Mouse (Mus musculus): ENCODE measurements around the gene Rfc5. TPM values are rescaled to one million over a fixed set of nuclear protein-coding genes. Genes with fewer than 3 reads are reported as not detected.

Rfc5 gene
- total and polyA plus RNA-seq, 3 experiments, result 1.7 to 4.3 (median 3.7) TPM

- no peaks in the 10 kb centered on the region for H3K36me3 ChIP-seq (ENCODE audit: control insufficient read depth, insufficient read depth, low read length)
- TF ChIP-seq POLR2A (IDR thresholded peaks at IDR 0.05; ENCODE audit: insufficient read depth, low read depth, low read length), result no peak
- TF ChIP-seq EP300 (IDR thresholded peaks at IDR 0.05; ENCODE audit: insufficient read depth, low read depth, low read length), result no peak
- no peak for TF ChIP-seq CTCF (IDR thresholded peaks at IDR 0.05)
- WGBS, result 55% methylated on average over 4 of the region's 5 CpGs
- intact Hi-C loops (cut with DNase I), result no loop called here
- H3K9ac ChIP-seq (ENCODE audit: low read depth, low read length), result no peak overlapping the region
- no peaks in the 10 kb centered on the region for H3K27me3 ChIP-seq (ENCODE audit: control insufficient read depth, insufficient read depth, low read length)
- H3K4me1 ChIP-seq (ENCODE audit: control insufficient read depth, insufficient read depth, low read length), result no peaks in the 10 kb centered on the region
- no peaks in the 10 kb centered on the region for H3K79me2 ChIP-seq (replicated peaks; ENCODE audit: control insufficient read depth, insufficient read depth, low read length)
- no peak overlapping the region for H3K27ac ChIP-seq
- no peak for DNase-seq
- no peak overlapping the region for H3K4me3 ChIP-seq
Measured at GRCm38 (mm10) chr5:117398007-117398550, 9.2 kb upstream of the Rfc5 start.

- no peak for DNase-seq
- TF ChIP-seq POLR2A (IDR thresholded peaks at IDR 0.05; ENCODE audit: insufficient read depth, low read depth, low read length), result no peak
- TF ChIP-seq CTCF (IDR thresholded peaks at IDR 0.05), result no peak
- TF ChIP-seq EP300 (IDR thresholded peaks at IDR 0.05; ENCODE audit: insufficient read depth, low read depth, low read length), result no peak
- intact Hi-C loops (cut with DNase I), result no loop called here
- Histone ChIP-seq H3K27ac (no peak overlapping the region), H3K4me1 (ENCODE audit: control insufficient read depth, insufficient read depth, low read length) (no peaks in the 10 kb centered on the region), H3K9ac (ENCODE audit: low read depth, low read length) (no peak overlapping the region), H3K36me3 (ENCODE audit: control insufficient read depth, insufficient read depth, low read length) (no peaks in the 10 kb centered on the region), H3K79me2 (replicated peaks; ENCODE audit: control insufficient read depth, insufficient read depth, low read length) (no peaks in the 10 kb centered on the region), H3K27me3 (ENCODE audit: control insufficient read depth, insufficient read depth, low read length) (no peaks in the 10 kb centered on the region), H3K4me3 (no peak overlapping the region)
- 75% methylated on average over 6 of the region's 6 CpGs for WGBS
Measured at GRCm38 (mm10) chr5:117397371-117397770, 8.5 kb upstream of the Rfc5 start.

- WGBS, result 71% methylated on average over 6 of the region's 6 CpGs
- intact Hi-C loops (cut with DNase I), result no loop called here
Measured at GRCm38 (mm10) chr5:117396596-117397014, 7.8 kb upstream of the Rfc5 start.

GRCm38 (mm10) chr5:117395834-117396233, 7.0 kb upstream of the Rfc5 start:
- no peaks in the 10 kb centered on the region for H3K36me3 ChIP-seq (ENCODE audit: control insufficient read depth, insufficient read depth, low read length)
- no peak for TF ChIP-seq EP300 (IDR thresholded peaks at IDR 0.05; ENCODE audit: insufficient read depth, low read depth, low read length)
- TF ChIP-seq CTCF (IDR thresholded peaks at IDR 0.05), result no peak
- TF ChIP-seq POLR2A (IDR thresholded peaks at IDR 0.05; ENCODE audit: insufficient read depth, low read depth, low read length), result no peak
- H3K79me2 ChIP-seq (replicated peaks; ENCODE audit: control insufficient read depth, insufficient read depth, low read length), result no peaks in the 10 kb centered on the region
- no peak overlapping the region for H3K27ac ChIP-seq
- H3K4me1 ChIP-seq (ENCODE audit: control insufficient read depth, insufficient read depth, low read length), result no peaks in the 10 kb centered on the region
- DNase-seq, result no peak
- H3K9ac ChIP-seq (ENCODE audit: low read depth, low read length), result no peak overlapping the region
- intact Hi-C loops (cut with DNase I), result no loop called here
- H3K27me3 ChIP-seq (ENCODE audit: control insufficient read depth, insufficient read depth, low read length), result no peaks in the 10 kb centered on the region
- 84% methylated on average over 5 of the region's 5 CpGs for WGBS
- no peak overlapping the region for H3K4me3 ChIP-seq

More at GRCm38 (mm10) chr5:117396596-117397014, 7.8 kb upstream of the Rfc5 start:
- no peak for TF ChIP-seq EP300 (IDR thresholded peaks at IDR 0.05; ENCODE audit: insufficient read depth, low read depth, low read length)
- no peak for TF ChIP-seq CTCF (IDR thresholded peaks at IDR 0.05)
- TF ChIP-seq POLR2A (IDR thresholded peaks at IDR 0.05; ENCODE audit: insufficient read depth, low read depth, low read length), result no peak
- H3K27me3 ChIP-seq (ENCODE audit: control insufficient read depth, insufficient read depth, low read length), result no peaks in the 10 kb centered on the region
- no peaks in the 10 kb centered on the region for H3K79me2 ChIP-seq (replicated peaks; ENCODE audit: control insufficient read depth, insufficient read depth, low read length)
- no peak overlapping the region for H3K27ac ChIP-seq
- no peak for DNase-seq
- H3K4me1 ChIP-seq (ENCODE audit: control insufficient read depth, insufficient read depth, low read length), result no peaks in the 10 kb centered on the region
- H3K36me3 ChIP-seq (ENCODE audit: control insufficient read depth, insufficient read depth, low read length), result no peaks in the 10 kb centered on the region
- no peak overlapping the region for H3K9ac ChIP-seq (ENCODE audit: low read depth, low read length)
- no peak overlapping the region for H3K4me3 ChIP-seq

- intact Hi-C loops (cut with DNase I), result no loop called here
- H3K4me3 ChIP-seq, result no peak overlapping the region
Measured at GRCm38 (mm10) chr5:117390895-117391294, 2.0 kb upstream of the Rfc5 start.

GRCm38 (mm10) chr5:117388296-117388751, 523 bp downstream of the Rfc5 start:
- Histone ChIP-seq H3K79me2 (replicated peaks; ENCODE audit: control insufficient read depth, insufficient read depth, low read length) (no peaks in the 10 kb centered on the region), H3K4me1 (ENCODE audit: control insufficient read depth, insufficient read depth, low read length) (peaks cover 1% of the 10 kb centered on the region), H3K4me3 (peak overlapping the region; percentile 59), H3K36me3 (ENCODE audit: control insufficient read depth, insufficient read depth, low read length) (no peaks in the 10 kb centered on the region), H3K27ac (peak overlapping the region; percentile 55; the same call in 1 of the 2 replicates), H3K9ac (ENCODE audit: low read depth, low read length) (peak overlapping the region; percentile 80), H3K27me3 (ENCODE audit: control insufficient read depth, insufficient read depth, low read length) (no peaks in the 10 kb centered on the region)
- WGBS, result 8% methylated on average over 16 of the region's 16 CpGs
- TF ChIP-seq CTCF (IDR thresholded peaks at IDR 0.05) (peak; percentile 51), POLR2A (IDR thresholded peaks at IDR 0.05; ENCODE audit: insufficient read depth, low read depth, low read length) (no peak)
- DNase-seq, result no peak
- intact Hi-C loops (cut with DNase I), result loop anchor here (2.0 to 10.0 kb wide), 3 partner anchors 32 to 274 kb away; partner anchors contain the start of genes Suds3, Vsig10 and Wsb2

More at GRCm38 (mm10) chr5:117390895-117391294, 2.0 kb upstream of the Rfc5 start:
- H3K4me1 ChIP-seq (ENCODE audit: control insufficient read depth, insufficient read depth, low read length), result peaks cover 1% of the 10 kb centered on the region
- WGBS, result 84% methylated on average over 1 of the region's 1 CpGs
- DNase-seq, result no peak
- no peaks in the 10 kb centered on the region for H3K36me3 ChIP-seq (ENCODE audit: control insufficient read depth, insufficient read depth, low read length)
- no peaks in the 10 kb centered on the region for H3K79me2 ChIP-seq (replicated peaks; ENCODE audit: control insufficient read depth, insufficient read depth, low read length)
- TF ChIP-seq CTCF (IDR thresholded peaks at IDR 0.05) (no peak), POLR2A (IDR thresholded peaks at IDR 0.05; ENCODE audit: insufficient read depth, low read depth, low read length) (no peak), EP300 (IDR thresholded peaks at IDR 0.05; ENCODE audit: insufficient read depth, low read depth, low read length) (no peak)
- no peak overlapping the region for H3K27ac ChIP-seq
- no peak overlapping the region for H3K9ac ChIP-seq (ENCODE audit: low read depth, low read length)
- H3K27me3 ChIP-seq (ENCODE audit: control insufficient read depth, insufficient read depth, low read length), result no peaks in the 10 kb centered on the region
